Mouse (Mus musculus) layer of hippocampus, postnatal 36 days (tissue): ENCODE data around the gene Npm3. TPM values are rescaled to one million over a fixed set of nuclear protein-coding genes. Genes with fewer than 3 reads are reported as not detected.
A peak's percentile ranks its signal among the peaks of the same experiment; 100 is the strongest.

Source experiments
- DNase-seq, 2 experiments: peaks; one replicate each; pipeline ENCODE4 v3.0.0; 2022
- total RNA-seq, 2 experiments: library from RNA; stranded (reverse); gene quantifications; 2 replicates each; pipeline ENCODE4 v1.2.3; 2021

Gene Npm3
- total RNA-seq, 2 experiments from 2014 or later, result 9.6 to 10.4 TPM

DNA sequence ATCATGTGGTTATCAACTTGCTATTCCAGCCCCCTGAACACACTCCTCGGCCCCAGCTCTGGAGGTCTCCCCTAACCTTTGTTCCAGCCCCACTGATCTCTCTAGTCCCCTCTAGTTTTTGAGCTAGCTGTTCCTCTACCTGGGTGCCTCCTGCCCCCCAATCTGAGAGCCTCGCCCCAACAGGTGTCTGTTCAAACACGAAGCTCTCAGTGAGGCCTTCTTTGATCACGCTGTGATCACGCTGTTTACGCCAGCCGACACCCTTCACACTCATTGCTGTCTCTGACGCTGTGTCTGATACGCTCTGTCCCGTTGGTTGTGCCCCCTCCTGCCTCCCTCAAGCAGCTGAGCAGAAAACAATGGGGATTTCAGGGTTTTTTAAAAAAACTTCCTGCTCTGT is 15.8 kb downstream of the Npm3 start:
- DNase-seq, result no peak

DNA sequence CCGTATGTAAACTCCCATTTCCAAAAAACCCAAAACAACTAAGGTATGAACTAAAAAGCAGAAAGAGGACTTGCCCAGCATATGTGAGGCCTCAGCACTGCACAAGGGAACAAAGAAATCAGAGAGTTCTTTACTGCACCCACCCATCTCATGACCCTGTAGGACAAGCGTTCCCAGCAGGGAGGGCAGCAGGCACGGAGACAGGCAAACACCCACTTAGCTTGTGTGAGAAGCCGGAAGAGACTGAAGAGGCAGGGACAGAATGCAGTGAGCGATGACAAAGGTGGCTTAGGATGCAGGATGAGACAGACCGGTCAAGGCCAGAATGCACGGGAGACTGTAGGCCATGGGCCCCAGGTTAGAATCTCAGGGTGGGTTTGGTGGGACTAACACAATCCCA is 17.7 kb downstream of the Npm3 start:
- DNase-seq, result no peak

DNA sequence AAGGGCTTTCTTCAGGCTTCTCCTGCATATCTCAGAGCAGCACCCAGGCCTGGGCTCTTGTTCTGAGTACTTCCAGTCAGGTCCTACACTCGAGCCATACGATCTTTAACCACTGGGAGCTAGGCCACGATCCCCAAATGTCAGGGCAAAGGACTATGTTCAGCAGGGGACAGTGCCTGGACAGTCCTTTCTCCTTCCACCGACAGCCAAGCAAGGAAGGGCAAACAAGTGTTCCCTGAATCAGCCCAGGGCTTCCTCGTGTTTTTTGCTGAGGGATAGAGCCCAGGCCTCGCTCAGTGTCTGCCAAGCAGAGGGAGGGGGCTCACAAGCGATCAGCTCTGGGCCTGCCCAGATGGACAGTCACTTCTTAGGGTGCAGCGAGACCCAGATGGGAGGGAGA is 19.3 kb downstream of the Npm3 start:
- no peak for DNase-seq

DNA sequence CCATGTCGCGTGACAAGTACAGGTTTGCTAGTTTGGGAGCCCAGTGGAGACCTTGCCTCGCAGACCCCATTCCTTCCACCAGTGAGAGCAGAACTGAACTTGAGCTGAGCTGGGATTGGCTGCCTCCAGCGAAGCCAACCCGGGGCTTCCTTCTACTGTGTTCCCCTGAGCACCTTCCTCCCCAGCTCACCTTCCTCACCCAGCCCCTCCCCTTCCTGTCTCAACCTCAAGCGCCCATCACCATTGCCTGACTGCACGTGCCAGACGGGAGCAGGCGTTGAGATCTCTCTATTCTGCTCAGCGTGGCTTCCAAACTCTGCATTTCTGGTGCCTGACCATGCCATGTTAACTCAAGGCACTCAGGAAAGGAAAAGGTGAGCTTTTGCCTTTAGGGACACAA is 22.2 kb downstream of the Npm3 start:
- DNase-seq, result no peak

DNA sequence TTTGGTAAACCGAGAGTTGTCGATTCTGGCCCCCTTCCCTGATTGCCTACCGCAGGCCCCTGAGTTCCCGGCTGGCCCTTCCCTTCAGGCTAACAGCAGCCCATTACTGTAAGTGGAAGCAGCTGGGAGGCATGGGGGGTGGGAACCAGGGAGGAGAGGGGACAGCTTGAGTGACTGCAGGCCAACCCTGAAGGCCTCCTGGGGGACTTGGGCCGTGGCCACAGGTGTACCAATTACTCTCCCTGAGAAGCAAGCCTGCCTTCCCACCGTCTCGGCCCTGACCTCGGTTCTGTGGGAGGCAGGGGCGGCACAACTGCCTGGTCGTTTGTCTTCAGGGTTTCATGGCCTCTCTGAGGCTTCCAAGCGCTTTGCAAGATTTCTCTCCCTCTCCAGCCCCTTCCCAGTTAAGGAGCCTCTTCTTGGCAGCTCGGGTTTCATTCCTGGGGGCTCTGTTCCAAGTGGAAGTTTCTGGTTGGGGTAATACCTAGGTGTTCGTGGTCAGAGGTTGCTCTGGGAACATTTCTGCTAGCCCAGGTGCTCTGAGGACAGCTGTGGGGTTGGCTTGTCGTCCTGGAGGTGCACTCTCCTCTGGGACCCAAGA is 23.6 kb downstream of the Npm3 start:
- DNase-seq, result no peak

DNA sequence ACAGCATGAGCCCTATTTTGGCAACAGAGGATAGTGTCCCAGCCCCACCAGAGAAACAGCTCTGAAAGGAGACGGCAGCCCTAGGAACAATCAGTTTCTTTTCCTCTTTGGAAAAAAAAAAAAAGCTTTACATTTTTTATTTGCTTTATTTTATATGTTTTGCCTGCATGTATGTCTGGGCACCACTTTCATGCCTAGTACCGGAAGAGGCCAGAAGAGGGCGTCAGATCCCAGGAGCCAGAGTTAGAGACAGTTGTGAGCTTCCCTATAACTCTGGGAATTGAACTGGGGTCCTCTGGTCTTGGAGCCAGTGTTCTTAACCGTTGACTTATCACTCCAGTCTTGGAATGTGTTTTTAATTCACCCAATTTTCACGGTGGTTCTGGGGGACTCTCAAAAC is 27.2 kb downstream of the Npm3 start:
- no peak for DNase-seq

DNA sequence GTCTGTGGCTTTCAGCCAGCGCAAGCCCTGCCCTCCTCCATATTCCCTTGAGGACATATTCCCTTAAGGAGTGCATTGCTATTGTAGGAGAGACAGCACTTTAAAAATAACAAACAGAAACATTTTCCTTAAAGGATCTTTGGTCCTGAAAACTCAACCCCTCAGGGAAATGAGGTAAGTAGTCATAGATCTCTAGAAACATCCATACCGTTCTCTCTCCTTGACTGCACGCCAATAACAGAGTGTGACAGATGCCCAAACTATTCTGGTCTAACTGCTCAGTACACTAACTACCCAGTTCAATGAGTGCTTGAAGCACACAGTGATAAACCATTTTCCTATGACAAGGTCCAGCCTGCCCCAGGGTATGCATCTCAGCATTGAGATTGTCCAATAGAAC is 31.1 kb downstream of the Npm3 start:
- peak in 1 of 2 experiments; percentile 33 for DNase-seq

DNA sequence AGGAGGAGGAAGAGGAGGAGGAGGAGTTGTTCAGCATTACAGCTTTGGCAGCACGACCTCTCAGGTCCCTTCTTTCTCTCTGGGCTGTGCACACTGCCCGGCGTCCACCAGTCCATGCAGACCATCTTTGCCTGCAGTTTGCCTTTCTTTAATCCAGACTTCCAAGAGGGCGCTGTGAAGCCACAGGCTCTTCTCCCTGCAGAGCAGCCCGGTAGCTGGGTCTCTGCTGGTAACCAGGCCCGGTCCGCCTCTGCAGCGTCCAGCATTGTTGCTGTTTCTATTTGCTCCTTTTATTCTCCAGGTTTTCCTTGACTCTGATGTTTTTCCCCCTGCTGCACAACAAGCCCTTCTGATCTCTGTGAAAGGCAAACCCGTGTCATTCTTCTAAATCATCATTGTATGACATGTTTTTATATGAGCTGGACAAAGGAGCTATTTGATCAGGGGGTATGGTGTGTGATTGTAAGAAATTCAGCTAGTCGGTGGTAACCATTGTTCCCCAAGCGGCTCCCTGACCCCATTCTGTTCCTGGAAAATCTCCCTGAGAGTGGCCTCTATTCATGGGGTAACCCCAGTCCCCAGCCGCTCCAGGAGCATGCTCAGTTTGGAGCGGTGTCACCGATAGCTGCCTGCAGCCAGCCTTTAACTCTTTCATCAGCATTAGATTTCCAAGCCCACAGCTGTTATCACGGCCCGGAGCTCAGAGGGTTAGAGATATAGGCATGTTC is 31.7 kb downstream of the Npm3 start:
- peak; percentile 25 to 39 for DNase-seq

DNA sequence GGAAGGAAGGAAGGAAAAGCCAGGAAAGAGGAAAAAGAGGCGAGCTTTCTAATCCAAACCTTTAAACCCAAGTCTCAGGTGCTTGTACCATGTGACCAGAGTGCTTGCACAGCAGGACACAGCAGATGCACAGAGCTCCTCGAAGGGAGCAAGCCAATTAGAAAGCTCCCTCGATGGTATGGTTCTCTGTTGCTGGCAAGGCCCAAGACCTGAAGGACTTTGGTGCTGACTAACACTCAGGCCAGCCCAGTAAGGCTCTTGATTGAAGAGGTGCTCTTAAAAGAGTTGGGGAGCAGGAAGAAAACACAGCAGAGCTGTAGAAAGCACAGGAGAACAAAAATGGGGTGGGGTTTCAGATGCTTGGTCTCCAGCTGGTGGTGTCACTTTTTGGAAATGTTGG is 40.7 kb downstream of the Npm3 start:
- no peak for DNase-seq

Other genes starting within 250 kb of the Npm3 start
- gene Poll, start 189.1 kb downstream of the Npm3 start, total RNA-seq, result 1 to 10 TPM; 8.5 to 9.3 TPM
- 10 to 100 TPM; 52.5 to 66.0 TPM for gene Gm17018, start 189.0 kb downstream of the Npm3 start, total RNA-seq
- 10 to 100 TPM; 33.7 to 34.3 TPM for gene Fbxw4, start 89.3 kb downstream of the Npm3 start, total RNA-seq
- gene Fgf8, start 6.7 kb downstream of the Npm3 start, total RNA-seq, result not detected
- gene Mgea5, start 34.2 kb upstream of the Npm3 start, total RNA-seq, result 100 to 1,000 TPM; 163 to 171 TPM
- 100 to 1,000 TPM; 228 to 229 TPM for gene Kcnip2, start 66.5 kb upstream of the Npm3 start, total RNA-seq
- gene Armh3, start 248.9 kb upstream of the Npm3 start, total RNA-seq, result 10 to 100 TPM; 20.3 to 22.4 TPM